In genomic region chr13:4565996-4566395, GRCm38 (mm10) we compare ENCODE assay signal across 37 mouse cellular contexts. TPM values are rescaled to one million over a fixed set of nuclear protein-coding genes. Genes with fewer than 3 reads are reported as not detected.
"Had no signal": no experiment of that assay in that cellular context is flagged by ENCODE, and none has a peak within 500 bp of the region (broad histone marks: within the 10 kb centered on the region; RNA-seq: fewer than 3 reads in every experiment).

No protein-coding gene starts in this region.

- DNase-seq: left cerebral cortex, postnatal 4 days; liver; liver, embryonic 13.5 days; liver, postnatal 0 days; lung, adult 2 months; lung, embryonic 14.5 days; lung, postnatal 10 days; lung, postnatal 36 days; lung, postnatal 4 days; midbrain, embryonic 14.5 days had no signal

- H3K27ac ChIP-seq: limb, embryonic 10.5 days; limb, embryonic 12.5 days; limb, embryonic 13.5 days; limb, embryonic 15.5 days; liver, embryonic 12.5 days; liver, embryonic 13.5 days; liver, embryonic 14.5 days; liver, embryonic 15.5 days; lung, embryonic 15.5 days; macrophage; midbrain, embryonic 10.5 days; midbrain, embryonic 12.5 days; midbrain, embryonic 13.5 days; midbrain, embryonic 15.5 days; neural tube, embryonic 12.5 days; neural tube, embryonic 13.5 days had no signal

- H3K27me3 ChIP-seq: limb, embryonic 12.5 days; limb, embryonic 13.5 days; limb, embryonic 15.5 days; liver, embryonic 12.5 days; liver, embryonic 13.5 days; liver, embryonic 15.5 days; lung, embryonic 15.5 days; megakaryocyte, embryonic 14.5 days; midbrain, embryonic 12.5 days; midbrain, embryonic 13.5 days; midbrain, embryonic 15.5 days; neural tube, embryonic 12.5 days; neural tube, embryonic 13.5 days had no signal

- H3K4me3 ChIP-seq: limb, embryonic 10.5 days; limb, embryonic 12.5 days; limb, embryonic 13.5 days; limb, embryonic 15.5 days; liver, embryonic 12.5 days; liver, embryonic 13.5 days; liver, embryonic 15.5 days; lung, embryonic 15.5 days; megakaryocyte, embryonic 14.5 days; midbrain, embryonic 10.5 days; midbrain, embryonic 12.5 days; midbrain, embryonic 13.5 days; midbrain, embryonic 15.5 days; myocyte; neural tube, embryonic 12.5 days; neural tube, embryonic 13.5 days had no signal

- H3K9ac ChIP-seq: limb, embryonic 12.5 days; limb, embryonic 13.5 days; limb, embryonic 15.5 days; liver, embryonic 12.5 days; liver, embryonic 13.5 days; liver, embryonic 14.5 days; liver, embryonic 15.5 days; liver, postnatal 0 days; lung, embryonic 14.5 days; lung, embryonic 15.5 days; midbrain, embryonic 12.5 days; midbrain, embryonic 13.5 days; midbrain, embryonic 15.5 days; neural tube, embryonic 12.5 days; neural tube, embryonic 13.5 days had no signal

- H3K36me3 ChIP-seq: limb, embryonic 10.5 days; limb, embryonic 12.5 days; limb, embryonic 13.5 days; limb, embryonic 15.5 days; liver, embryonic 12.5 days; liver, embryonic 13.5 days; liver, embryonic 15.5 days; lung, embryonic 15.5 days; midbrain, embryonic 10.5 days; midbrain, embryonic 12.5 days; midbrain, embryonic 13.5 days; midbrain, embryonic 15.5 days; neural tube, embryonic 12.5 days; neural tube, embryonic 13.5 days had no signal

- H3K9me3 ChIP-seq: limb, embryonic 10.5 days; limb, embryonic 12.5 days; limb, embryonic 13.5 days; limb, embryonic 15.5 days; liver, embryonic 12.5 days; liver, embryonic 13.5 days; liver, embryonic 15.5 days; lung, embryonic 15.5 days; midbrain, embryonic 10.5 days; midbrain, embryonic 12.5 days; midbrain, embryonic 13.5 days; midbrain, embryonic 15.5 days; neural tube, embryonic 12.5 days; neural tube, embryonic 13.5 days had no signal

- H3K4me1 ChIP-seq: limb, embryonic 10.5 days; limb, embryonic 12.5 days; limb, embryonic 13.5 days; limb, embryonic 15.5 days; liver, embryonic 12.5 days; liver, embryonic 13.5 days; liver, embryonic 15.5 days; lung, embryonic 15.5 days; megakaryocyte, embryonic 14.5 days; midbrain, embryonic 10.5 days; midbrain, embryonic 12.5 days; midbrain, embryonic 13.5 days; midbrain, embryonic 15.5 days; neural tube, embryonic 12.5 days; neural tube, embryonic 13.5 days had no signal

RNA-seq across cellular contexts. Expression of gene Akr1c21, which starts 7.9 kb away (rescaled TPM):
- polyA plus RNA-seq: limb, embryonic 10.5 days; limb, embryonic 11.5 days; limb, embryonic 12.5 days; limb, embryonic 13.5 days; limb, embryonic 14.5 days; limb, embryonic 15.5 days; liver, adult 2 months; liver, embryonic 11.5 days; liver, embryonic 12.5 days; liver, embryonic 14.5 days; liver, postnatal 0 days; lung, adult 2 months; lung, embryonic 14.5 days; lung, embryonic 15.5 days; lung, embryonic 16.5 days; lung, postnatal 0 days; macrophage; midbrain, embryonic 10.5 days; midbrain, embryonic 11.5 days; midbrain, embryonic 12.5 days; midbrain, embryonic 14.5 days; midbrain, embryonic 15.5 days; midbrain, embryonic 16.5 days; midbrain, postnatal 0 days; myocyte; neural tube, embryonic 11.5 days; neural tube, embryonic 12.5 days; neural tube, embryonic 13.5 days had no signal

RNA-seq across cellular contexts. Expression of gene Akr1c20, which starts 42.9 kb away (rescaled TPM):
- polyA plus RNA-seq: limb, embryonic 10.5 days; limb, embryonic 11.5 days; limb, embryonic 12.5 days; limb, embryonic 13.5 days; limb, embryonic 14.5 days; limb, embryonic 15.5 days; liver, embryonic 11.5 days; liver, embryonic 12.5 days; liver, embryonic 13.5 days; lung, adult 2 months; lung, embryonic 14.5 days; lung, embryonic 15.5 days; lung, embryonic 16.5 days; lung, postnatal 0 days; macrophage; midbrain, embryonic 10.5 days; midbrain, embryonic 11.5 days; midbrain, embryonic 12.5 days; midbrain, embryonic 13.5 days; midbrain, embryonic 14.5 days; midbrain, embryonic 15.5 days; midbrain, embryonic 16.5 days; midbrain, postnatal 0 days; myocyte; neural tube, embryonic 11.5 days; neural tube, embryonic 12.5 days; neural tube, embryonic 13.5 days had no signal
